Mouse (Mus musculus) heart, adult 2 months (tissue): ENCODE measurements around the gene Ccl5.

ENCODE experiments used
- CTCF ChIP-seq: fragments of 200-600 bp; IDR thresholded peaks from 2 replicates; pipeline ENCODE4 v1.8.1; 2022; ENCODE audit warnings: antibody characterized with exemption, mild to moderate bottlenecking, moderate library complexity
- EP300 ChIP-seq: fragments of 200-500 bp; IDR thresholded peaks from 2 replicates; pipeline ENCODE4 v1.6.1; 2011; ENCODE audit warnings: low read depth, low read length, control low read depth; ENCODE audit not compliant: insufficient read depth
- POLR2A ChIP-seq: fragments of 200-500 bp; IDR thresholded peaks from 2 replicates; pipeline ENCODE4 v1.6.1; 2011; ENCODE audit warnings: mild to moderate bottlenecking, low read depth, low read length, control low read depth; ENCODE audit not compliant: insufficient read depth

GRCm38 (mm10) chr11:83517153-83517552, 13.2 kb downstream of the Ccl5 start:
- TF ChIP-seq CTCF = no peak
- TF ChIP-seq POLR2A = no peak
- TF ChIP-seq EP300 = no peak
